Mouse (Mus musculus) neutrophil, adult 83 days (primary cell): ENCODE measurements around the gene Serpinb11. TPM values are rescaled to one million over a fixed set of nuclear protein-coding genes. Genes with fewer than 3 reads are reported as not detected.

Experiments used
- total RNA-seq, 2 experiments: library from RNA; stranded (reverse); gene quantifications; one replicate each; pipeline ENCODE4 v1.2.4; 2023

The Serpinb11 gene
- total RNA-seq: not detected

GRCm38 (mm10) chr1:107360898-107361297 lies at the start of gene Serpinb11:
TSS of gene Serpinb11 (plus strand) at chr1:107361198.

GRCm38 (mm10) chr1:107399355-107399754 lies 38.4 kb downstream of the Serpinb11 start, which contains the start of gene Serpinb7:
TSS of gene Serpinb7 (plus strand) at chr1:107399655.

Other genes with a start within 250 kb of the Serpinb11 start
- not detected for gene Serpinb3b, start 82.8 kb upstream of the Serpinb11 start, total RNA-seq
- not detected for gene Serpinb3c, start 82.8 kb upstream of the Serpinb11 start, total RNA-seq
- gene Serpinb7, start 38.5 kb downstream of the Serpinb11 start, total RNA-seq: not detected
- 10 to 100 TPM in 1 of 2 experiments, 1 to 10 TPM in 1; 7.3 to 18.5 TPM for gene Serpinb2, start 150.2 kb downstream of the Serpinb11 start, total RNA-seq
- 1 to 10 TPM; 1.4 to 3.8 TPM for gene Serpinb8, start 228.8 kb downstream of the Serpinb11 start, total RNA-seq